Mouse (Mus musculus) right cerebral cortex, adult 18-20 months (tissue): ENCODE data around the gene Utrn.
"Not testable (repeated sequence)": the region's sequence is repeated elsewhere in the genome, so short reads cannot be mapped to it uniquely, and the experiment has no call there.

Source experiments
- DNase-seq: peaks from one replicate; pipeline ENCODE4 v3.0.0; 2022; ENCODE audit warnings: mixed read lengths

Utrn gene

GRCm38 (mm10) chr10:12662035-12662434, 207.1 kb downstream of the Utrn start:
- DNase-seq: no peak

DNA sequence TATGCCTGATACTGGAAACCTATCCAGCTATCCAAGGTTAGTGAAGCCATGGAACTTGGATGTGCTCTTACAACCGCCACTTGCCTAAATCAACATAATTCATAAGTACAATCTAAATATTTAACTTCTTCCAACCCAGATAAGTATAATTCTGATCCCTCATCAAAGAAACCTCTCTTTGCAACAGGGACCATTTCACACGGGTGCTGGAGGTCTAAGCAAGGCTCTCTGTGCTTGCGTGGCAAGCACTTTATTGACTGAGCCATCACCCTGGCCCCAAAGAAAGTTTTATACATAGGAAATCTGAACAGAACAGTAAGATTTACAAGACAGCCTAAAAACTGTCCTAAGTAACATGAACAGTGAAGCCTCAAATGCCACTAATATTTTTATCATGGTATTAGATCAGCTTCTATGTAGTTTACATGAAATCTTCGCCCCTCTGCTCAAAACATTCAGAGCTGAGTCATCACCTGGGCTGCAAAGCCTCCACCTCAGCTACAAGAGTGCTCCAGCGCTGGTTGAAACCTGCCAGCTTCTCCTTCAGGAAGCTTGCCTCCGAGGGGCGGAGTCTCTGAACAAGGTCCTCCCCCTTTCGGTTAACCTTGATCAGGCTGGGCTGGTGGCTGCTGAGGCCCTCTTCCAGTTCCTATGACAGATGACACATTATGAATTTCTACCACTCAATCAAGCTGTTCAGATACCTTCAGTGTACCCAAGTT, 211.0 kb downstream of the Utrn start:
- no peak for DNase-seq

DNA sequence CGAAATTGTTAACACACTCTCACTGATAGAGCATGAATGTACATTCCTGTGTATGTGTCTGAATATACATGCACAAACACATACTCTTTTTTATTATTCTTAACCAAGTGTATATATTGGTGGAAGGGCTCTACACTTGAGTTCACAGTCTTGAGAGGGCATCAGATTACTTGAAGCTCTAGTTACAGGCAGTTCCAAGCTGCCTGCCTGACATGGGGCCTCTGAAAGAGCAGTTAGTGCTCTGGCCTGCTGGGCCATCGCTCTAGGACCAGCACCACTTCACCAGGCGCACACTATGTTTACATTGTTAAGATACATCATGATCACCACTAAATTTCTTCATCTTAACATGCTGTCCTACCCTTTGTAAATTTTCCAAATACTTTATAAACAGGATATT, 216.2 kb downstream of the Utrn start:
- DNase-seq: no peak

DNA sequence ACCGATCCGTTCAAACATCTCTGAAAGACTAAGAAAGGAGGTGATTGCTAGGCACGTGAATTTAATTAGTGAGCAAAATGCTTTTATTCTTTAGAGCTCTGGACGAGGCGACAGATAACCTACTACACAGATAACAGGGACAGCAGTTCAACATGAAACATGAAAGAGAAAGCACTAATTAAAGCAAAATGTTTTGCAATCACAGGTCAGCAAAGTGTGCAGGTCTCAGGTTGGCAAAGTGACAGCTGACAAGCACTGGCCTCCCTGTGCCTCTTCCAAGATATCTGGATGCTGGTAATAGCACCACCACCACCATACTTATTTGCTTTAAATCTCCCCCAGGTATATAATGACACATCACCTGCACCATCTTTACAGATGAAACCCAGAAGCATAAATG, 223.0 kb downstream of the Utrn start:
- DNase-seq: no peak

GRCm38 (mm10) chr10:12643336-12643735, 225.8 kb downstream of the Utrn start:
- peak; percentile 18 for DNase-seq

GRCm38 (mm10) chr10:12639638-12640037, 229.5 kb downstream of the Utrn start:
- no peak for DNase-seq

- DNase-seq: no peak
These were observed 235.2 kb downstream of the Utrn start for GRCm38 (mm10) chr10:12633965-12634364.

- no peak for DNase-seq
These were observed 238.2 kb downstream of the Utrn start for GRCm38 (mm10) chr10:12630933-12631332.

DNA sequence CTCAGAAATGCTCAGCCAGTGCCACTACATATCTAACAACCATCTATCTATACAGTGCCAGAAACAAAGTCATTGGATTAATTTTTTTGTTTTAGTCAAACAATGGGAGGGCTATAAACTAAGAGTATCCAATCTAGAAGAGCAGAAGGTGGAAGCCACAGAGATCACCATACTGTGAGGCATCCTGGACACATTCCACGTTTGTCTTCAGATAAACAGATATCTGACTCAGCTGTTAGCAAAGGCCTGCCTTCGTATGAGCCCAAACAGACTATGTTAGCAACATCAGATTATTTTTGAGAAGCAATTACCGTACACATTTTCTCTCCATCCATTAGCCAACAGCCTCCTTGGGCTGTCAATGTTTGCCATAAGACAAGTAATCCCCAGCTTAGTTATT, 250.8 kb downstream of the Utrn start:
- DNase-seq: no peak

DNA sequence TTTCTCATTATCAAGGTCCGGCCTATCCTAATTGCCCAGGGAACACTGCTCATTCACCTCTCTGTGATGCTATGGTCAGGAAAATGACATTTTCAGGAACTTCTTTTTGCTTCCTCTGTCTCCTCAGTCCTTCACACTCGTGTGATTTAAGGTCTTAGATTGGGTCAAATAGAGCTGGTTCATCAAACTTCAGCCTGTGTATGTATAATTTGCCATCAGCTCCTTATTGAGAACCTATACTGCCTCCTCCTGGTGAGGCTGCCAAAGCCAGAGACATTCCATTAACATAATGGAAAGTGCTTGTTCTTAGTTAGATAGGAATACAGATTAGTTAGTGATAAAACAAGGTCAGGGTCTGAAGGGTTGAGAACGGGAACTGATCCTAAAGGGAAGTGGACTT, 253.4 kb downstream of the Utrn start:
- DNase-seq: no peak

DNA sequence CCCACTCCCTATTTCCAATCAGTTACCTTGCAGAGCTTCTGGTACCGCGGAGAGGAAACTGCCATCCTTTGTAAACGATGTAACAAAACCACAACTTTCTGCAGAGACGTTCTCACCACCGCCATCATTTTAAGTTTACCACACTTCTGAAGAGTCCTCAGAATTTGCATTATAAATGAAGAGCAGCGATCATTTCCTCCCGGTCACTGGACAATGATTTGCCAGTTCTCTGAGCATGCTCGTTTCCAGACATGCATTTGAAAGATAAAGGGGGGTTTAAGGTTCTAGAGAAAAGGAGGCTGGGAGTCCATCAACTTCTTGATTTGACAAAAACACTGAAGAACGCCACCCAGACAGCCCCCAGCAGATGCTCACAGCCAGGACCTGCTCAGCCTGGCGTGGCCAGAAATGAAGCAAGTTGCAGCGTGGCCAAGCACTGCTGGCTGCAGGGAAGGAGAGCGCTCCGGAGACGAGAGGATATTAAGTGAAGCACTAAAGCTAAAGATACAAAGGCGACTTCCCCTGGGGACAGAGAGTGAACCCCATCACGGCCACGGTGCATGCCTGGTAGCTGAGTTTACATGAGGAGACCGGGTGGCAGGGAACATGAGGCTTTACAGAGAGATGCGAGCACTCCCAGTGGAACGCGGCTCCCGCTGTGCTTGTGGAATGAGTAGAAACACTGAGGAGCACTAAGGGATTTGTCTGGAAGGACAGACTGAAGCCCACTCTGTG, 254.5 kb downstream of the Utrn start:
- DNase-seq: peak; percentile 64

GRCm38 (mm10) chr10:12612235-12612863, 256.8 kb downstream of the Utrn start:
- peak; percentile 38 for DNase-seq

GRCm38 (mm10) chr10:12609896-12610295, 259.3 kb downstream of the Utrn start:
- no peak for DNase-seq

GRCm38 (mm10) chr10:12608634-12609033, 260.5 kb downstream of the Utrn start:
- no peak for DNase-seq

DNA sequence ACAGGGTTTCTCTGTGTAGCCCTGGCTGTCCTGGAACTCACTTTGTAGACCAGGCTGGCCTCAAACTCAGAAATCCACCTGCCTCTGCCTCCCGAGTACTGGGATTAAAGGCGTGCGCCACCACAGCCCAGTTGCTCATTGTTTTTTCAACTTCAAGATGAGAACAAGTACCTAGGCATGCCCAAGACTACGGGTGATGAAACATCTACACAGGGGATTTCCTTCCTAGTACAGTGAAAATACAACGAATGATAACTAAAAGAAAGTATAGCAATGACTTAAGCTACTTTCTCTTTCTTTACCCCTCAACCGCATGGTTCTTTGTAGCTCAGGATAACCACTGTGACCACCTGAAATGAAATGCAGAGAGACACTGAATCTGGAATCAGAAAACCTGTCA, 262.0 kb downstream of the Utrn start:
- DNase-seq: not testable (repeated sequence)

GRCm38 (mm10) chr10:12595379-12595778, 273.8 kb downstream of the Utrn start:
- no peak for DNase-seq

DNA sequence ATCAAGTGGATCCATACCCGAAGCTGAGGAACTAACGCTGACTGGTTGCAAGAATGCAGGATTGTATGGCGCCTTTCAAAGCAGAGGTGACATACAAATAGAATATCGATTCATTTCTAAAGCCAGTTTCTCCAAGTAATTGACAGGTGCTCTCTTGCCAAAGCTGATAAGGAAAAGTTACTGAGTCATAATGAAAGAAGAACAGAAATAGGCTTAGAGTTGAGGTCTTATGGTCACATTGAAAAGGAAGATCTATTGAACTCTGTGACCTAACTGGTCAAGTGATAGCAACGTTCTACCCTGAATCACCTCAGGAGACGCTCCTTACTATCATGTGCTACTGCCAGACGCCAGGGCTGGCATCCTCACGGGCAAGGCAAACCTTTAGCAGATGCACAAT, 274.2 kb downstream of the Utrn start:
- DNase-seq: no peak

GRCm38 (mm10) chr10:12593071-12593470, 276.1 kb downstream of the Utrn start:
- DNase-seq: no peak

DNA sequence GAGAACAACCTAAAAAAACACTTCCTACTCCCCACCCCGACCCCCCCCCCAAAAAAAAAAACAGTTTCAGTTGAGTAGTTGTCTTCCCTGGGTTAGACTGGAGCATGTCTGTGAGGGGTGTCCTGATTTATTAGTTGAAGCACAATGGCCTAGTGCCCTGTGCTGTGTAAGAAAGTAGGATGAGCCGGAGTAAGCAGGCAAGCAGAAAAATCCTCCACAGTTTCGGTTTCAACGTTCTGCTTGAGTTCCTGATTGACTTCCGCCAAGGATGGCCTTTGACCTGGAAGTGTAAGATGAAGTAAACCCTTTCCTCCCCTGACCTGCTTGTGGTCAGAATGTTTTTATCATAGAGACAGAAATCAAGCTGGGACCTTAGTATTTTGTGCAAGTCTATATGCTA, 277.2 kb downstream of the Utrn start:
- no peak for DNase-seq

- DNase-seq: no peak
These were observed 281.1 kb downstream of the Utrn start for GRCm38 (mm10) chr10:12588051-12588450.

DNA sequence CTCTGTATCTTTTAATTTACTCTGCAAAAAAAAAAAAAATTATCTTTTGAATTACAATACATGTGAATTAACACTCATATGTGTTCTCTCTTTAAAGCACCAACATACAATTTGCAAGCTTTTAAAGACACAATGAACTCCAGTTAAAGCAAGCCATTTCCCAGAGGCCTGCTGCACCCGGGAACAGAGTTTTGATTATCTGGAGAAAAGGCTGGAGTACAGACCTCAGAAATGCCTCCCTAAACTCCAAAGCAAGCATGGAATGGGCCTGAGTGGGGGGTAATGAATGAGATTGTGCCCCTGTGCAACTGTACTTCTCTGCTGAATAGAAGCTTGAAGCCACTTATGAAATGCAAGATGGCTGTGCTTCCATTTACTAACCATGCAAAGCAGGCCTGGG, 281.8 kb downstream of the Utrn start:
- no peak for DNase-seq

- DNase-seq: no peak
These were observed 282.3 kb downstream of the Utrn start for GRCm38 (mm10) chr10:12586825-12587224.

DNA sequence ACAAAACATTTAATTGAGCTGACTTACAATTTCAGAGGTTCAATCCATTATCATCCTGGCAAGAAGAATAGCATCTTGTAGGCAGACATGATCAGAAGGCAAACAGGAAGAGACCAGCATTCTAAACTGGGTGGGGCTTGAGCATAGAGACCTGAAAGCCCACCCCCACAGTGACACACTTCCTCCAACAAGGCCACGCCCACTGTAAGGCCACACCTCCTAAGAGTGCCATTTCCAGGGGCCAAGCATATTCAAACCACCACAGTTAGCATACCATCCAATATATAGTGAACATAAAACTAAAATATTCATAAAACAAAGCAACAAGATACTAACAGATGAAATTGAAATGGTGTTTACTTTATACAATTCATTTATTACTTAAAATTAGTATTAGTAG, 283.0 kb downstream of the Utrn start:
- DNase-seq: no peak

DNA sequence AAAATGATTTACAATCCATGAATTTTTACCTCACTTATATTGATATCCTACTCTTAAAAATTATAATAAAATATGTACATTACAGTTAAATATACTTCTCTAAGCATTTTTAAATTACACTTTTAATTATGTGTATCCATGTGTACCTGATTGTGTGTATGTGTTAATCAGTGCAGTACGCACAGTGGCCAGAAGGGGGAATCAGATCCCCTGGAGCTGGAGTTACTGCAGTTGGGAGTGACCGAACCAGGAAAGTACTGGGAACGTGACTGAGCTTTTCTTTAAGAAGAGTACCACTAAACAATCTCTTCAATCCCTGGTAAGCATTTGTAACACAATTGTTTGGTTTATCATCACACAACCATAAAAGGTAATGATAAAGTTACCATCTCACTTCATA, 285.7 kb downstream of the Utrn start:
- no peak for DNase-seq
